Mouse (Mus musculus) limb, embryonic 11.5 days (tissue): Measurements from ENCODE around the gene Col24a1. TPM values are rescaled to one million over a fixed set of nuclear protein-coding genes. Genes with fewer than 3 reads are reported as not detected.

ENCODE experiments used
- ATAC-seq: fragments of 200-750 bp; cut with Nextera tagmentation; 2 replicates; pipeline ENCODE4 v1.8.0; 2017; ENCODE audit warnings: low read depth; ENCODE audit not compliant: insufficient number of reproducible peaks, low FRiP score, low TSS enrichment
- DNase-seq: peaks from one replicate; pipeline ENCODE4 v3.0.0-alpha.2; 2015; ENCODE audit warnings: low spot score
- H3K27ac ChIP-seq: fragments of 300-500 bp; sonication (generic); replicated peaks from 2 replicates; pipeline ENCODE4 v1.5.1; 2014; ENCODE audit warnings: low read depth, mild to moderate bottlenecking, low read length
- H3K27me3 ChIP-seq: fragments of 300-500 bp; sonication (generic); 2 replicates; pipeline ENCODE4 v1.6.1; 2014; ENCODE audit warnings: mild to moderate bottlenecking, low read length, mixed read lengths; ENCODE audit not compliant: control insufficient read depth, insufficient read depth
- H3K36me3 ChIP-seq: fragments of 300-500 bp; sonication (generic); 2 replicates; pipeline ENCODE4 v1.6.1; 2014; ENCODE audit warnings: mild to moderate bottlenecking, low read length, moderate library complexity, mixed read lengths; ENCODE audit not compliant: control insufficient read depth, insufficient read depth
- H3K4me1 ChIP-seq: fragments of 300-500 bp; sonication (generic); 2 replicates; pipeline ENCODE4 v1.6.1; 2014; ENCODE audit warnings: low read length, mixed read lengths; ENCODE audit not compliant: control insufficient read depth, insufficient read depth
- H3K4me2 ChIP-seq: fragments of 300-500 bp; sonication (generic); 2 replicates; pipeline ENCODE4 v1.6.1; 2014; ENCODE audit warnings: low read depth, mild to moderate bottlenecking, moderate library complexity; ENCODE audit not compliant: severe bottlenecking
- H3K4me3 ChIP-seq: fragments of 300-500 bp; sonication (generic); 2 replicates; pipeline ENCODE4 v1.5.1; 2014; ENCODE audit warnings: low read depth, low read length
- H3K9ac ChIP-seq: fragments of 300-500 bp; sonication (generic); 2 replicates; pipeline ENCODE4 v1.6.1; 2014; ENCODE audit warnings: mild to moderate bottlenecking, low read length
- H3K9me3 ChIP-seq: fragments of 300-500 bp; sonication (generic); 2 replicates; pipeline ENCODE4 v1.6.1; 2016; ENCODE audit warnings: low read length; ENCODE audit not compliant: control insufficient read depth
- WGBS: fragments of 180-500 bp; shearing (Covaris S2); extraction: QIAGEN DNeasy Blood & Tissue Kit; methylation state at CpG from one replicate; pipeline ENCODE4 v1.1.7; 2014; 5-methylcytosine and 5-hydroxymethylcytosine counted together
- polyA plus RNA-seq: library from polyadenylated mRNA; unstranded; fragments of >200 nt; fragmentation: Nextera tagmentation; extraction: Ambion mirVana; gene quantifications from 2 replicates; pipeline ENCODE4 v1.2.1, GENCODE M21; 2014

The Col24a1 gene
- polyA plus RNA-seq, 1 experiment from 2014 or later: 1.2 TPM

- H3K27me3 ChIP-seq: no peaks in the 10 kb centered on the region
- H3K4me1 ChIP-seq: no peaks in the 10 kb centered on the region
- ATAC-seq (no peak), DNase-seq (no peak)
- no peak overlapping the region for H3K4me2 ChIP-seq
- no peak overlapping the region for H3K9ac ChIP-seq
- H3K9me3 ChIP-seq: no peaks in the 10 kb centered on the region
- H3K4me3 ChIP-seq: no peak overlapping the region
- 84% methylated on average over 7 of the region's 7 CpGs for WGBS
- no peaks in the 10 kb centered on the region for H3K36me3 ChIP-seq
- no peak overlapping the region for H3K27ac ChIP-seq
These were observed 229.3 kb downstream of the Col24a1 start for GRCm38 (mm10) chr3:145521528-145522080.

GRCm38 (mm10) chr3:145522311-145522710 is 230.0 kb downstream of the Col24a1 start:
- 83% methylated on average over 2 of the region's 2 CpGs for WGBS
- Histone ChIP-seq H3K4me1 (no peaks in the 10 kb centered on the region), H3K27ac (no peak overlapping the region), H3K4me3 (no peak overlapping the region), H3K9me3 (no peaks in the 10 kb centered on the region), H3K27me3 (no peaks in the 10 kb centered on the region), H3K36me3 (no peaks in the 10 kb centered on the region), H3K4me2 (no peak overlapping the region), H3K9ac (no peak overlapping the region)
- no peak for DNase-seq
- ATAC-seq: no peak

GRCm38 (mm10) chr3:145525266-145525665 is 233.0 kb downstream of the Col24a1 start:
- WGBS: 59% methylated on average over 4 of the region's 4 CpGs
- Histone ChIP-seq H3K4me2 (no peak overlapping the region), H3K36me3 (no peaks in the 10 kb centered on the region), H3K9me3 (no peaks in the 10 kb centered on the region), H3K27ac (no peak overlapping the region), H3K4me1 (no peaks in the 10 kb centered on the region), H3K9ac (no peak overlapping the region), H3K27me3 (no peaks in the 10 kb centered on the region), H3K4me3 (no peak overlapping the region)
- ATAC-seq (no peak), DNase-seq (no peak)

GRCm38 (mm10) chr3:145537870-145538269 is 245.6 kb downstream of the Col24a1 start:
- Histone ChIP-seq H3K4me3 (no peak overlapping the region), H3K36me3 (no peaks in the 10 kb centered on the region)

GRCm38 (mm10) chr3:145548441-145549415 is 256.5 kb downstream of the Col24a1 start:
- Histone ChIP-seq H3K9me3 (no peaks in the 10 kb centered on the region), H3K27ac (no peak overlapping the region), H3K36me3 (no peaks in the 10 kb centered on the region), H3K9ac (no peak overlapping the region), H3K4me3 (no peak overlapping the region), H3K4me2 (no peak overlapping the region), H3K27me3 (no peaks in the 10 kb centered on the region), H3K4me1 (no peaks in the 10 kb centered on the region)
- DNase-seq (no peak), ATAC-seq (no peak)
- WGBS: 84% methylated on average over 10 of the region's 10 CpGs

More at GRCm38 (mm10) chr3:145537870-145538269, 245.6 kb downstream of the Col24a1 start:
- H3K4me2 ChIP-seq: no peak overlapping the region
- WGBS: 88% methylated on average over 1 of the region's 1 CpGs
- no peaks in the 10 kb centered on the region for H3K9me3 ChIP-seq
- ATAC-seq: no peak
- no peak overlapping the region for H3K9ac ChIP-seq
- no peaks in the 10 kb centered on the region for H3K4me1 ChIP-seq
- DNase-seq: no peak
- no peaks in the 10 kb centered on the region for H3K27me3 ChIP-seq
- no peak overlapping the region for H3K27ac ChIP-seq

- no peak for DNase-seq
- Histone ChIP-seq H3K4me2 (no peak overlapping the region), H3K9me3 (no peaks in the 10 kb centered on the region), H3K27ac (no peak overlapping the region), H3K36me3 (no peaks in the 10 kb centered on the region), H3K27me3 (no peaks in the 10 kb centered on the region), H3K4me3 (no peak overlapping the region), H3K4me1 (no peaks in the 10 kb centered on the region), H3K9ac (no peak overlapping the region)
- WGBS: 75% methylated on average over 3 of the region's 3 CpGs
- ATAC-seq: no peak
These were observed 257.9 kb downstream of the Col24a1 start for GRCm38 (mm10) chr3:145550216-145550615.

GRCm38 (mm10) chr3:145554388-145554787 is 262.1 kb downstream of the Col24a1 start:
- H3K27ac ChIP-seq: no peak overlapping the region
- no peak overlapping the region for H3K4me3 ChIP-seq
- H3K9me3 ChIP-seq: no peaks in the 10 kb centered on the region
- 79% methylated on average over 2 of the region's 2 CpGs for WGBS
- no peaks in the 10 kb centered on the region for H3K27me3 ChIP-seq
- H3K36me3 ChIP-seq: no peaks in the 10 kb centered on the region
- DNase-seq: no peak
- no peak overlapping the region for H3K4me2 ChIP-seq
- H3K9ac ChIP-seq: no peak overlapping the region
- no peaks in the 10 kb centered on the region for H3K4me1 ChIP-seq
- no peak for ATAC-seq

- no peak for DNase-seq
- H3K4me3 ChIP-seq: no peak overlapping the region
- no peaks in the 10 kb centered on the region for H3K9me3 ChIP-seq
- no peaks in the 10 kb centered on the region for H3K4me1 ChIP-seq
- WGBS: 92% methylated on average over 10 of the region's 10 CpGs
- H3K27ac ChIP-seq: no peak overlapping the region
- no peaks in the 10 kb centered on the region for H3K36me3 ChIP-seq
- ATAC-seq: no peak
- no peak overlapping the region for H3K9ac ChIP-seq
- H3K27me3 ChIP-seq: no peaks in the 10 kb centered on the region
- H3K4me2 ChIP-seq: no peak overlapping the region
These were observed 263.9 kb downstream of the Col24a1 start for GRCm38 (mm10) chr3:145556206-145556605.
